In genomic region chr11:102859933-102860332, GRCm38 (mm10) we compare ENCODE assay signal across 17 mouse cellular contexts. TPM values are rescaled to one million over a fixed set of nuclear protein-coding genes. Genes with fewer than 3 reads are reported as not detected.
DNase-seq lines count a peak whose midpoint lies in the region; ATAC-seq and TF ChIP-seq lines count a peak whose summit lies in the region.
"Had no signal": no experiment of that assay in that cellular context is flagged by ENCODE, and none has a peak within 500 bp of the region (broad histone marks: within the 10 kb centered on the region; RNA-seq: fewer than 3 reads in every experiment).

No protein-coding gene starts in this region.

- no peak overlapping the region for H3K4me2 ChIP-seq in forebrain, postnatal 0 days (ENCODE audit: low read depth)
- H3K4me2 ChIP-seq in forebrain, embryonic 13.5 days, result no peak overlapping the region
- H3K4me2 ChIP-seq: intestine, embryonic 15.5 days; limb, embryonic 12.5 days had no signal

- DNase-seq in forebrain, postnatal 0 days, result peak; percentile 22
- peak; percentile 67 for DNase-seq in right cerebral cortex, adult 18-20 months
- DNase-seq in right cerebral cortex, postnatal 14 days, result no peak
- peak; percentile 36 to 48 for DNase-seq in left cerebral cortex, adult 18-20 months (ENCODE audit: low spot score in 2 of 2)
- DNase-seq in adrenal gland, postnatal 4 days (ENCODE audit: low spot score in 2 of 2), result no peak
- no peak for DNase-seq in adrenal gland, adult 18-20 months (ENCODE audit: low spot score in 2 of 2)
- DNase-seq: kidney, postnatal 14 days; lung, adult 2 months; thymus, postnatal 36 days had no signal

- WGBS in forebrain, postnatal 0 days, result 76% methylated on average over 8 of the region's 8 CpGs
- 86% methylated on average over 8 of the region's 8 CpGs for WGBS in forebrain, embryonic 13.5 days

- TF ChIP-seq CTCF in forebrain, postnatal 0 days (IDR thresholded peaks at IDR 0.05; ENCODE audit: low read depth), result no peak

- H3K27me3 ChIP-seq in forebrain, postnatal 0 days (ENCODE audit: insufficient read depth, low read length), result no peaks in the 10 kb centered on the region
- H3K27me3 ChIP-seq in forebrain, embryonic 13.5 days, result no peaks in the 10 kb centered on the region
- H3K27me3 ChIP-seq: intestine, embryonic 15.5 days; limb, embryonic 12.5 days had no signal

- no peak overlapping the region for H3K4me3 ChIP-seq in forebrain, postnatal 0 days (ENCODE audit: low read depth, low read length)
- no peak overlapping the region for H3K4me3 ChIP-seq in forebrain, embryonic 13.5 days
- H3K4me3 ChIP-seq: intestine, embryonic 15.5 days; limb, embryonic 12.5 days; myocyte had no signal

- no peaks in the 10 kb centered on the region for H3K4me1 ChIP-seq in forebrain, postnatal 0 days (ENCODE audit: insufficient read depth)
- no peaks in the 10 kb centered on the region for H3K4me1 ChIP-seq in forebrain, embryonic 13.5 days
- H3K4me1 ChIP-seq: intestine, embryonic 15.5 days had no signal

- H3K9me3 ChIP-seq in forebrain, postnatal 0 days (ENCODE audit: low read length), result no peaks in the 10 kb centered on the region
- no peaks in the 10 kb centered on the region for H3K9me3 ChIP-seq in forebrain, embryonic 13.5 days (replicated peaks)
- H3K9me3 ChIP-seq: intestine, embryonic 15.5 days; limb, embryonic 12.5 days had no signal

- H3K36me3 ChIP-seq in forebrain, postnatal 0 days (ENCODE audit: insufficient read depth), result peaks cover 77% of the 10 kb centered on the region
- peaks cover 92% of the 10 kb centered on the region for H3K36me3 ChIP-seq in forebrain, embryonic 13.5 days (ENCODE audit: poor library complexity, severe bottlenecking)

- H3K27ac ChIP-seq in forebrain, postnatal 0 days (ENCODE audit: low read depth, low read length), result no peak overlapping the region
- no peak overlapping the region for H3K27ac ChIP-seq in forebrain, embryonic 13.5 days
- H3K27ac ChIP-seq: intestine, embryonic 15.5 days; limb, embryonic 12.5 days had no signal

- no peak overlapping the region for H3K9ac ChIP-seq in forebrain, postnatal 0 days
- no peak overlapping the region for H3K9ac ChIP-seq in forebrain, embryonic 13.5 days
- H3K9ac ChIP-seq: intestine, embryonic 15.5 days; limb, embryonic 12.5 days had no signal

- ATAC-seq in forebrain, postnatal 0 days, result peak; percentile 51; the same call in 1 of the 2 replicates
- no peak for ATAC-seq in forebrain, embryonic 13.5 days
- ATAC-seq: intestine, embryonic 15.5 days had no signal

RNA-seq across cellular contexts. Expression of gene Eftud2, which starts 20.9 kb away (rescaled TPM):
- total RNA-seq in forebrain, postnatal 0 days (2014; rRNA removed), result 63.2 and 71.7 TPM in 2 replicates
- polyA plus RNA-seq in forebrain, postnatal 0 days (2015; fragmentation: Nextera tagmentation; extraction: Ambion mirVana), result 111 and 118 TPM in 2 replicates
- polyA plus RNA-seq in forebrain, embryonic 13.5 days (2015; fragmentation: Nextera tagmentation; extraction: Ambion mirVana), result 199 and 235 TPM in 2 replicates
- 100 to 1,000 TPM; 118 to 122 TPM for total RNA-seq in left cerebral cortex, adult 18-20 months (2021)
- total RNA-seq in adrenal gland, postnatal 4 days (2021), result 100 to 1,000 TPM; 116 to 119 TPM
- total RNA-seq in adrenal gland, adult 18-20 months (2021), result 10 to 100 TPM; 64.6 to 70.2 TPM

RNA-seq across cellular contexts. Expression of gene Ccdc103, which starts 21.1 kb away (rescaled TPM):
- 3.1 and 4.4 TPM in 2 replicates for total RNA-seq in forebrain, postnatal 0 days (2014; rRNA removed)
- 2.7 and 2.9 TPM in 2 replicates for polyA plus RNA-seq in forebrain, postnatal 0 days (2015; fragmentation: Nextera tagmentation; extraction: Ambion mirVana)
- 1.8 and 2.8 TPM in 2 replicates for polyA plus RNA-seq in forebrain, embryonic 13.5 days (2015; fragmentation: Nextera tagmentation; extraction: Ambion mirVana)
- total RNA-seq in left cerebral cortex, adult 18-20 months (2021), result 1 to 10 TPM; 1.4 TPM
- 1 to 10 TPM in 1 of 2 experiments, under 1 TPM in 1; 0.82 to 1.0 TPM for total RNA-seq in adrenal gland, postnatal 4 days (2021)
- under 1 TPM; 0.32 to 0.36 TPM for total RNA-seq in adrenal gland, adult 18-20 months (2021)

RNA-seq across cellular contexts. Expression of gene Higd1b, which starts 24.3 kb away (rescaled TPM):
- 5.3 and 10.3 TPM in 2 replicates for total RNA-seq in forebrain, postnatal 0 days (2014; rRNA removed)
- 13.8 and 18.1 TPM in 2 replicates for polyA plus RNA-seq in forebrain, postnatal 0 days (2015; fragmentation: Nextera tagmentation; extraction: Ambion mirVana)
- polyA plus RNA-seq in forebrain, embryonic 13.5 days (2015; fragmentation: Nextera tagmentation; extraction: Ambion mirVana), result 1.2 and 2.0 TPM in 2 replicates
- 1 to 10 TPM; 2.0 to 7.4 TPM for total RNA-seq in left cerebral cortex, adult 18-20 months (2021)
- 1 to 10 TPM in 1 of 2 experiments, under 1 TPM in 1; 0.87 to 1.2 TPM for total RNA-seq in adrenal gland, postnatal 4 days (2021)
- total RNA-seq in adrenal gland, adult 18-20 months (2021), result 1 to 10 TPM; 1.2 to 4.1 TPM
- total RNA-seq: megakaryocyte progenitor cell, adult 5-6 weeks had no signal
- polyA plus RNA-seq: limb, embryonic 12.5 days; myocyte; stomach, embryonic 14.5 days had no signal

RNA-seq across cellular contexts. Expression of gene Fam187a, which starts 25.0 kb away (rescaled TPM):
- 0.38 TPM in 1 of 2 replicates, not detected in the other for total RNA-seq in forebrain, postnatal 0 days (2014; rRNA removed)
- not detected in 2 replicates for polyA plus RNA-seq in forebrain, postnatal 0 days (2015; fragmentation: Nextera tagmentation; extraction: Ambion mirVana)
- polyA plus RNA-seq in forebrain, embryonic 13.5 days (2015; fragmentation: Nextera tagmentation; extraction: Ambion mirVana), result not detected in 2 replicates
- total RNA-seq in left cerebral cortex, adult 18-20 months (2021), result under 1 TPM in 1 of 2 experiments, not detected in 1; 0.42 TPM
- not detected for total RNA-seq in adrenal gland, postnatal 4 days (2021)
- not detected for total RNA-seq in adrenal gland, adult 18-20 months (2021)
- total RNA-seq: megakaryocyte progenitor cell, adult 5-6 weeks had no signal
- polyA plus RNA-seq: embryonic facial prominence, embryonic 14.5 days; heart, postnatal 0 days; intestine, embryonic 15.5 days; limb, embryonic 12.5 days; myocyte; stomach, embryonic 14.5 days had no signal

RNA-seq across cellular contexts. Expression of gene Gjc1, which starts 40.4 kb away (rescaled TPM):
- 25.3 and 26.5 TPM in 2 replicates for total RNA-seq in forebrain, postnatal 0 days (2014; rRNA removed)
- polyA plus RNA-seq in forebrain, postnatal 0 days (2015; fragmentation: Nextera tagmentation; extraction: Ambion mirVana), result 22.6 and 24.1 TPM in 2 replicates
- 68.3 and 69.2 TPM in 2 replicates for polyA plus RNA-seq in forebrain, embryonic 13.5 days (2015; fragmentation: Nextera tagmentation; extraction: Ambion mirVana)
- total RNA-seq in left cerebral cortex, adult 18-20 months (2021), result 1 to 10 TPM; 3.2 to 4.8 TPM
- total RNA-seq in adrenal gland, postnatal 4 days (2021), result 10 to 100 TPM; 39.6 to 40.2 TPM
- 10 to 100 TPM; 12.0 to 16.4 TPM for total RNA-seq in adrenal gland, adult 18-20 months (2021)
- total RNA-seq: megakaryocyte progenitor cell, adult 5-6 weeks had no signal

Comparison
In these comparisons a context has a peak if more than half of its experiments do, and no peak if none do; other contexts are left out.
1. DNase-seq: peak in forebrain, postnatal 0 days (single experiment), right cerebral cortex, adult 18-20 months (single experiment) and left cerebral cortex, adult 18-20 months (2 of 2); none in right cerebral cortex, postnatal 14 days (single experiment), adrenal gland, postnatal 4 days (0 of 2) and adrenal gland, adult 18-20 months (0 of 2).